Mouse (Mus musculus): ENCODE results near the gene Col27a1. TPM values are rescaled to one million over a fixed set of nuclear protein-coding genes. Genes with fewer than 3 reads are reported as not detected.
A peak's percentile ranks its signal among the peaks of the same experiment; 100 is the strongest.

The Col27a1 gene
- polyA plus RNA-seq, 1 experiment = 0.13 TPM

DNA sequence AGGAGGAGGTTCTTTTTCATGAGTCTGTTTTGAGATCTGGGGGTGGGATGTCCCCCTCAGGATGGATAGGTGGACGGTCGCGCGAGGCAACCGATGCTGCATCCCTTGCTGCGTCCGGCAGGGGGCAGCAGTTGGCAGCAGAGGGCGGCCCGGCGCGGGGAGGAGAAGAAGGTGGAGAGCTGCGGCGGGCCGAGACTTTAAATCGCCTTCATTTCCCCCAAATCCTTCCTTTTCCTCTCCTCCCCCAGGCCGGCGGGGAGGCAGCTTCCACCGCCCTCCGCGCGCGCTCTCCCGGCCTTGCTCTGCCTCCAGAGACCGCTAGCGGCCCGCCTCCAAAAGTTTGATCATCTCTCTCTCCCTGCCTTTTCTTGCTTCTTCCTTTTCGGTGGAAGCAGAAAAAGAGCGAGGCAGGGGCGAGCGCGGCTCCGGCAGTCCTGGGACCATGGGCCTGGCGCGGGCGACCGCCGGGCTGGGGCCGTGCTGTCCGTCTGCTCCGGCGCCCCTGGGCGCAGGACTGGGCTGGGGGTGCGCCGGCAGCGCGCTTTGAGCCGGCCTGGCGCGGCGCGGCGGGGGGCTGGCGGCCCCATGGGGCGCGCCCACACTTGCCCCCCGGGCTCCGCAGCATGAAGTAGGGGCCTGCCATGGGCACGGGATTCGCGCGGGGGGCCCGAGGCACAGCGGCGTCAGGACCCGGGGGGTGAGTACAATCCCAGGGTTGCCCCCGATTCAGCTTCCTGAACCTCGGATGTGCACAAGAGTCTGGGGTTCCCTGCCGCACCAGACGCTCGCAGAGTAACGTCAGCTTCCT lies 1.6 kb downstream of the Col27a1 start:
- H3K79me2 ChIP-seq (ENCODE audit: control insufficient read depth, insufficient read depth) = no peaks in the 10 kb centered on the region
- no peak for TF ChIP-seq POLR2A (IDR thresholded peaks at IDR 0.05; ENCODE audit: insufficient read length, low read depth)
- TF ChIP-seq E2F4 (IDR thresholded peaks at IDR 0.05; ENCODE audit: insufficient read depth) = no peak
- no peak for TF ChIP-seq MYOG (IDR thresholded peaks at IDR 0.05; ENCODE audit: control insufficient read depth in 1 of 3, insufficient read depth in 1 of 3, insufficient read length in 2 of 3, low read depth in 2 of 3)
- TF ChIP-seq POLR2AphosphoS2 (IDR thresholded peaks at IDR 0.05; ENCODE audit: insufficient read length, low read depth) = no peak
- peak overlapping the region; percentile 84 for H3K4me2 ChIP-seq (ENCODE audit: low read depth)
- H3K27me3 ChIP-seq (ENCODE audit: control insufficient read depth, insufficient read depth, insufficient read length) = peaks cover 40% of the 10 kb centered on the region
- no peaks in the 10 kb centered on the region for H3K36me3 ChIP-seq (ENCODE audit: control insufficient read depth, insufficient read depth)
- H3K4me3 ChIP-seq = no peak overlapping the region
- H3ac ChIP-seq (ENCODE audit: control insufficient read depth, insufficient read length) = peak overlapping the region; percentile 7

DNA sequence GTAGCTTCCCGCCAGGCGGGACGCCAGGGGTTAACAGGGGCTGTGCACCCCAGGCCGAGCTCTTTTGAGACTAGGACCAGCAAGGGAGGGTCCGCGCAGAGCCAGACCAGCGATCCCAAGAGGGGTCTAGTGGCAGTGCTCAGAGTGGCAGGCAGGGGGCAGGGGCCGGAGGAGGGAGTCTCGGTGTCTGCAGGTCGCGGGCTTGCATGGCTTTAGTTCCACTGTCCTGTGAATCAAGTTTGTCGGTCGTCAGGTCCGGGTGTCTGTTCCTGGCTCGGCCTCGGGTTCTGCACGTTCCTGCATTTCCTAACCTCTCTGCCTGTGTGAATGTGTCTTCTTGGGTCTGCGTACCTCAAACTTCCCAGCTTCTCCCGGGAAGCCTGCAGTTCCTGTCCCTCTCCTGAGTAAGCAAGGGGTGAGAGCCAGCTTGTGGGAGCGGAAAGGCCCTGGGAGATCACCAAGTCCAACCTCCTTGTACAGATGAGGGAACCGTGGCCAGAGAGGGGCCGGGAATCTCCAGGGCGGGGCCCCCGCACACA lies 2.3 kb downstream of the Col27a1 start:
- peaks cover 40% of the 10 kb centered on the region for H3K27me3 ChIP-seq (ENCODE audit: control insufficient read depth, insufficient read depth, insufficient read length)
- no peaks in the 10 kb centered on the region for H3K36me3 ChIP-seq (ENCODE audit: control insufficient read depth, insufficient read depth)
- H3K79me2 ChIP-seq (ENCODE audit: control insufficient read depth, insufficient read depth) = no peaks in the 10 kb centered on the region
- H3K4me3 ChIP-seq = no peak overlapping the region
- peak overlapping the region; percentile 84 for H3K4me2 ChIP-seq (ENCODE audit: low read depth)
- no peak overlapping the region for H3ac ChIP-seq (ENCODE audit: control insufficient read depth, insufficient read length)
- TF ChIP-seq CEBPB (IDR thresholded peaks at IDR 0.05; ENCODE audit: insufficient read depth, poor library complexity, severe bottlenecking) = no peak
- no peak for TF ChIP-seq USF1 (IDR thresholded peaks at IDR 0.05; ENCODE audit: low read depth)
- TF ChIP-seq POLR2A (IDR thresholded peaks at IDR 0.05; ENCODE audit: insufficient read length, low read depth) = no peak
- TF ChIP-seq TCF3 (IDR thresholded peaks at IDR 0.05; ENCODE audit: insufficient read length, low read depth) = no peak
- no peak for TF ChIP-seq E2F4 (IDR thresholded peaks at IDR 0.05; ENCODE audit: insufficient read depth)
- TF ChIP-seq REST (IDR thresholded peaks at IDR 0.05; ENCODE audit: insufficient read depth, insufficient read length) = no peak
- no peak for TF ChIP-seq SRF (IDR thresholded peaks at IDR 0.05; ENCODE audit: control insufficient read depth, insufficient read length, low read depth)
- no peak for TF ChIP-seq POLR2AphosphoS2 (IDR thresholded peaks at IDR 0.05; ENCODE audit: insufficient read length, low read depth)
- TF ChIP-seq MYOG (IDR thresholded peaks at IDR 0.05; ENCODE audit: control insufficient read depth in 1 of 3, insufficient read depth in 1 of 3, insufficient read length in 2 of 3, low read depth in 2 of 3) = no peak
- TF ChIP-seq MAX (IDR thresholded peaks at IDR 0.05; ENCODE audit: low read depth) = no peak
- no peak for TF ChIP-seq MYOD1 (IDR thresholded peaks at IDR 0.05; ENCODE audit: control insufficient read depth in 1 of 3, insufficient read length in 2 of 3, low read depth in 2 of 3)
- no peak for TF ChIP-seq TCF12 (IDR thresholded peaks at IDR 0.05; ENCODE audit: insufficient read depth, poor library complexity, severe bottlenecking)

DNA sequence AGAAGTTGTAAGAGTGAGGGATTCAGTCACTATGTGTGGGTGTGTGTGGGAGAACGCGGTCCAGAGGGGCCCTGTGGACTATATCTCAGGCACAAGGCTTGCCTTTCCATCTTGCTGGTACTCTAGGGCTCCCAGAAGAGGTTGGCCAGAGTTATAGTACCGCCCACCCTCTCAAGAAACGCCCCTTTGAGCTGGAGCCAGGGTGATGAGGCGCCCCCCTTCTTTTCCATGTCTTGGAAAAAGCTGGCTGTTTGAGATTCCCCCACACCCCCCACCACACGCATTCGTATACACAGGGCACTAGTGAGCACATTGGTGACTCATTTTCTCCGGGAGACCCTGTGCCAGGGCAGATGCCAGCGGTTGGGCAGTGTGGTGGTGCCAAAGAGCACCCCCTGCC lies 2.8 kb downstream of the Col27a1 start:
- H3K27me3 ChIP-seq (ENCODE audit: control insufficient read depth, insufficient read depth, insufficient read length) = peaks cover 36% of the 10 kb centered on the region
- no peak for TF ChIP-seq MYOG (IDR thresholded peaks at IDR 0.05; ENCODE audit: control insufficient read depth in 1 of 3, insufficient read depth in 1 of 3, insufficient read length in 2 of 3, low read depth in 2 of 3)
- TF ChIP-seq CEBPB (IDR thresholded peaks at IDR 0.05; ENCODE audit: insufficient read depth, poor library complexity, severe bottlenecking) = no peak
- TF ChIP-seq POLR2AphosphoS2 (IDR thresholded peaks at IDR 0.05; ENCODE audit: insufficient read length, low read depth) = no peak
- TF ChIP-seq TCF12 (IDR thresholded peaks at IDR 0.05; ENCODE audit: insufficient read depth, poor library complexity, severe bottlenecking) = no peak
- H3K4me3 ChIP-seq = no peak overlapping the region
- no peak overlapping the region for H3K4me2 ChIP-seq (ENCODE audit: low read depth)
- no peaks in the 10 kb centered on the region for H3K36me3 ChIP-seq (ENCODE audit: control insufficient read depth, insufficient read depth)
- H3ac ChIP-seq (ENCODE audit: control insufficient read depth, insufficient read length) = no peak overlapping the region
- no peaks in the 10 kb centered on the region for H3K79me2 ChIP-seq (ENCODE audit: control insufficient read depth, insufficient read depth)

DNA sequence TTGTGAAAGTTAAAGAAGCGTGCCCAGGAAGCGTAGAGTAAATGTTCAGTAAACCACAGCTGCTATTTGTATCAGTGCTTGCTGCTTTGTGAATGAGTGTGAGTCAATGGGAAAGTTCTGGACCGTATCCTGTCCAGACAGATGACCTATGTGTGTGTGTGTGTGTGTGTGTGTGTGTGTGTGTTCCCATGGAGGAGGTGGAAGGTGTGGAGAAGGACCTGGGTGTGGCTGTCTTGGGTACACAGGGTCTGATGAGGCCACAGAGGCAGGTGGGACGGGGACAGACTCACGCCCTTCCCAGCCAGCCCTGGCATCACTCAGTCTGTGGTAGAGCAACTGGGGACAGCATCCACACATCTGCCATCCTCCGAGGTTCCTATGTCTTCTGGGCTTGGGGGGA lies 3.7 kb downstream of the Col27a1 start:
- Histone ChIP-seq H3ac (ENCODE audit: control insufficient read depth, insufficient read length) (no peak overlapping the region), H3K27me3 (ENCODE audit: control insufficient read depth, insufficient read depth, insufficient read length) (peaks cover 30% of the 10 kb centered on the region), H3K4me2 (ENCODE audit: low read depth) (no peak overlapping the region), H3K79me2 (ENCODE audit: control insufficient read depth, insufficient read depth) (no peaks in the 10 kb centered on the region), H3K4me3 (no peak overlapping the region), H3K36me3 (ENCODE audit: control insufficient read depth, insufficient read depth) (no peaks in the 10 kb centered on the region)
- no peak for TF ChIP-seq SRF (IDR thresholded peaks at IDR 0.05; ENCODE audit: control insufficient read depth, insufficient read length, low read depth)
- TF ChIP-seq POLR2A (IDR thresholded peaks at IDR 0.05; ENCODE audit: insufficient read length, low read depth) = no peak
- no peak for TF ChIP-seq TCF3 (IDR thresholded peaks at IDR 0.05; ENCODE audit: insufficient read length, low read depth)
- no peak for TF ChIP-seq MAX (IDR thresholded peaks at IDR 0.05; ENCODE audit: low read depth)
- no peak for TF ChIP-seq REST (IDR thresholded peaks at IDR 0.05; ENCODE audit: insufficient read depth, insufficient read length)
- no peak for TF ChIP-seq MYOD1 (IDR thresholded peaks at IDR 0.05; ENCODE audit: control insufficient read depth in 1 of 3, insufficient read length in 2 of 3, low read depth in 2 of 3)
- TF ChIP-seq E2F4 (IDR thresholded peaks at IDR 0.05; ENCODE audit: insufficient read depth) = no peak
- no peak for TF ChIP-seq MYOG (IDR thresholded peaks at IDR 0.05; ENCODE audit: control insufficient read depth in 1 of 3, insufficient read depth in 1 of 3, insufficient read length in 2 of 3, low read depth in 2 of 3)
- no peak for TF ChIP-seq POLR2AphosphoS2 (IDR thresholded peaks at IDR 0.05; ENCODE audit: insufficient read length, low read depth)
- TF ChIP-seq TCF12 (IDR thresholded peaks at IDR 0.05; ENCODE audit: insufficient read depth, poor library complexity, severe bottlenecking) = no peak
- no peak for TF ChIP-seq CEBPB (IDR thresholded peaks at IDR 0.05; ENCODE audit: insufficient read depth, poor library complexity, severe bottlenecking)
- no peak for TF ChIP-seq USF1 (IDR thresholded peaks at IDR 0.05; ENCODE audit: low read depth)

- H3K4me3 ChIP-seq = no peak overlapping the region
- H3K27me3 ChIP-seq (ENCODE audit: control insufficient read depth, insufficient read depth, insufficient read length) = peaks cover 29% of the 10 kb centered on the region
- no peak overlapping the region for H3ac ChIP-seq (ENCODE audit: control insufficient read depth, insufficient read length)
- TF ChIP-seq POLR2AphosphoS2 (IDR thresholded peaks at IDR 0.05; ENCODE audit: insufficient read length, low read depth) = no peak
- TF ChIP-seq E2F4 (IDR thresholded peaks at IDR 0.05; ENCODE audit: insufficient read depth) = no peak
- H3K36me3 ChIP-seq (ENCODE audit: control insufficient read depth, insufficient read depth) = no peaks in the 10 kb centered on the region
- H3K4me2 ChIP-seq (ENCODE audit: low read depth) = no peak overlapping the region
- H3K79me2 ChIP-seq (ENCODE audit: control insufficient read depth, insufficient read depth) = no peaks in the 10 kb centered on the region
These were observed 5.3 kb downstream of the Col27a1 start for GRCm38 (mm10) chr4:63219059-63219458.
